Mouse (Mus musculus): ENCODE data around the gene Zbtb40.

DNA sequence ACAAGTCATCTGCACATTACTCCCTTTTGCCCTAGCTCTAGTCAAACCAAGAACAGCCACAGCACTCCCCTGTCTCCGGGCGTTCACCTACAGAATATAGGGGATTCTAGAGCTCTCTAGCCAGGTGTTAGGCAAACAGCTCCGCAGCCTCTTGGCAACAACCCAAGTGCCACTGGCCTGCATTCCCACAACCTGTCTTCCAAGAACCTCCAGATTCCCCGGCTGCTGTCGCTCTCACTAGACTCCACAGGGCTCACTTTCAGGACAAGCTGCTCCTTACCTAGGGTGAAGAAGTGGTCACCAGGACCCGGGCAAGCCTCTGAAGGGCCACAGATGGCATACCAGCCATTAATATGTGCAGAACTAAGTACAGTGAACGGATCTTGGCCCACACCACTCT, 17.3 kb downstream of the Zbtb40 start:
- no peak for TF ChIP-seq POLR2A (IDR thresholded peaks at IDR 0.05; ENCODE audit: borderline replicate concordance, low read depth, low read length)
- TF ChIP-seq CTCF (IDR thresholded peaks at IDR 0.05; ENCODE audit: low read depth, low read length) = no peak

Data from bone marrow macrophage, adult 2 months (primary cell).